Mouse (Mus musculus): ENCODE measurements around the gene Nop56. TPM values are rescaled to one million over a fixed set of nuclear protein-coding genes. Genes with fewer than 3 reads are reported as not detected.

Gene Nop56
- polyA plus RNA-seq, 1 experiment from 2014 or later = 230 TPM

- no peak overlapping the region for H3K27ac ChIP-seq (replicated peaks; ENCODE audit: low read depth, low read length)
- no peaks in the 10 kb centered on the region for H3K9me3 ChIP-seq (ENCODE audit: control insufficient read depth, low read length)
- peaks cover 28% of the 10 kb centered on the region for H3K36me3 ChIP-seq (ENCODE audit: control insufficient read depth, insufficient read depth, low read length)
- DNase-seq (ENCODE audit: low spot score) = no peak
- H3K4me3 ChIP-seq (ENCODE audit: low read depth, low read length) = no peak overlapping the region
- H3K27me3 ChIP-seq (replicated peaks; ENCODE audit: control insufficient read depth, insufficient read depth, low read length) = no peaks in the 10 kb centered on the region
- 62% methylated on average over 4 of the region's 4 CpGs for WGBS
- no peak overlapping the region for H3K9ac ChIP-seq (ENCODE audit: low read depth, low read length)
- no peak for ATAC-seq (ENCODE audit: low read depth)
- no peak overlapping the region for H3K4me2 ChIP-seq (ENCODE audit: low read depth, low read length)
- H3K4me1 ChIP-seq (ENCODE audit: control insufficient read depth, insufficient read depth, low read length) = no peaks in the 10 kb centered on the region
Measured at GRCm38 (mm10) chr2:130303014-130303413, 28.8 kb downstream of the Nop56 start.

DNA sequence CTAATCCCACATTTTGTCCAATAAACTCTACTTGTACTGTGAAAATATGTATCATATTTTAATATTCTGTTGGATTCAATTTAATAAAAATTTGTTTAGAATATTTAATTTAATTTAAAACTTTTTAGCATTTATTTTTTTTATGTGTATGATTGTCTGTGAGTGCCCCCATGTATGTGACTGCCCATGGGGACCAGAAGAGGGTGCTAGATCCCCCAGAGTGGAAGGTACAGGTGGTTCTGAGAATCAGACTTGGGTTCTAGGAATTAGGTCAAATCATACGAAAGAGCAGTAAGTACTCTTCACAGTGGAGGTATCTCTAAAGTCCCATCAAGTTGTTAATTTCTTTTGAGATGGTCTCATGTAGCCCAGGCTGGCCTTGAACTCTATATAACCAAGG, 52.8 kb downstream of the Nop56 start:
- no peaks in the 10 kb centered on the region for H3K9me3 ChIP-seq (ENCODE audit: control insufficient read depth, low read length)
- no peaks in the 10 kb centered on the region for H3K27me3 ChIP-seq (replicated peaks; ENCODE audit: control insufficient read depth, insufficient read depth, low read length)
- no peak overlapping the region for H3K4me2 ChIP-seq (ENCODE audit: low read depth, low read length)
- WGBS = 61% methylated on average over 1 of the region's 1 CpGs
- no peaks in the 10 kb centered on the region for H3K36me3 ChIP-seq (ENCODE audit: control insufficient read depth, insufficient read depth, low read length)
- no peak overlapping the region for H3K27ac ChIP-seq (replicated peaks; ENCODE audit: low read depth, low read length)
- ATAC-seq (ENCODE audit: low read depth) (no peak), DNase-seq (ENCODE audit: low spot score) (no peak)
- no peak overlapping the region for H3K9ac ChIP-seq (ENCODE audit: low read depth, low read length)
- H3K4me3 ChIP-seq (ENCODE audit: low read depth, low read length) = no peak overlapping the region
- no peaks in the 10 kb centered on the region for H3K4me1 ChIP-seq (ENCODE audit: control insufficient read depth, insufficient read depth, low read length)

Other genes with a start within 250 kb of the Nop56 start
- 0.07 TPM in 1 of 2 replicates, not detected in the other for gene Tgm6, start 162.0 kb upstream of the Nop56 start, polyA plus RNA-seq (2014; fragmentation: Nextera tagmentation; extraction: Ambion mirVana)
- 472 and 523 TPM in 2 replicates for gene Snrpb, start 95.0 kb upstream of the Nop56 start, polyA plus RNA-seq (2014; fragmentation: Nextera tagmentation; extraction: Ambion mirVana)
- not detected in 2 replicates for gene Tmc2, start 79.2 kb upstream of the Nop56 start, polyA plus RNA-seq (2014; fragmentation: Nextera tagmentation; extraction: Ambion mirVana)
- gene Idh3b, start 10.1 kb downstream of the Nop56 start, polyA plus RNA-seq (2014; fragmentation: Nextera tagmentation; extraction: Ambion mirVana) = 159 and 166 TPM in 2 replicates
- 4.2 and 5.1 TPM in 2 replicates for gene Ebf4, start 20.7 kb downstream of the Nop56 start, polyA plus RNA-seq (2014; fragmentation: Nextera tagmentation; extraction: Ambion mirVana)
- 94.8 and 106 TPM in 2 replicates for gene Cpxm1, start 123.1 kb downstream of the Nop56 start, polyA plus RNA-seq (2014; fragmentation: Nextera tagmentation; extraction: Ambion mirVana)
- gene Gm28372, start 130.8 kb downstream of the Nop56 start, polyA plus RNA-seq (2014; fragmentation: Nextera tagmentation; extraction: Ambion mirVana) = not detected in 2 replicates
- not detected in 2 replicates for gene 1700020A23Rik, start 130.8 kb downstream of the Nop56 start, polyA plus RNA-seq (2014; fragmentation: Nextera tagmentation; extraction: Ambion mirVana)
- gene Tmem239, start 132.0 kb downstream of the Nop56 start, polyA plus RNA-seq (2014; fragmentation: Nextera tagmentation; extraction: Ambion mirVana) = not detected in 2 replicates
- gene Vps16, start 149.9 kb downstream of the Nop56 start, polyA plus RNA-seq (2014; fragmentation: Nextera tagmentation; extraction: Ambion mirVana) = 51.6 and 66.0 TPM in 2 replicates
- gene Pced1a, start 150.3 kb downstream of the Nop56 start, polyA plus RNA-seq (2014; fragmentation: Nextera tagmentation; extraction: Ambion mirVana) = 12.2 and 12.3 TPM in 2 replicates
- gene Ptpra, start 175.8 kb downstream of the Nop56 start, polyA plus RNA-seq (2014; fragmentation: Nextera tagmentation; extraction: Ambion mirVana) = 111 and 115 TPM in 2 replicates